In the genomic region with DNA sequence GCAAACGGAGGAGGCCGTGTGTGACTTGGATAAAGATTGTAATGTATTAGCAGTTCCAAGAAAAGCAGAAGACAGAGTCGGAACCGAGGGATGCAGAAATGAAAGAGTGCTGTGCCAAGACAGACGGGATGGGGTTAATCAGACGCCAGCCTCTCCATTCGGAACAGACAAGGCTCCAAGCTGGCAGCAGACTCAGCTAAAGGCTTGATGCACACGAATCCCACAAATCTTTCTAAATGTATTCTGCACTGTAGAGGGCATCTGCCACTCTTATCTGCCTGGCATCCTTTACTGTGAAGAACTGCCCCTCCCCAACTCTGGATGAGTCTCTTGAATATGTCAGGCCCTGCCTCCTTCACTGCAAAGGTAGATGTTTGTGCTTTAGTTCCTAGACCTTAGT, we compare ENCODE assay signal across 29 mouse cellular contexts. TPM values are rescaled to one million over a fixed set of nuclear protein-coding genes. Genes with fewer than 3 reads are reported as not detected.
DNase-seq lines count a peak whose midpoint lies in the region; ATAC-seq and TF ChIP-seq lines count a peak whose summit lies in the region.
"Had no signal": no experiment of that assay in that cellular context is flagged by ENCODE, and none has a peak within 500 bp of the region (broad histone marks: within the 10 kb centered on the region; RNA-seq: fewer than 3 reads in every experiment).

No protein-coding gene starts in this region.

- H3K27me3 ChIP-seq in forebrain, embryonic 13.5 days, result no peaks in the 10 kb centered on the region
- H3K27me3 ChIP-seq in forebrain, embryonic 12.5 days, result no peaks in the 10 kb centered on the region
- H3K27me3 ChIP-seq in midbrain, postnatal 0 days (ENCODE audit: insufficient read depth, low read length), result no peaks in the 10 kb centered on the region
- no peaks in the 10 kb centered on the region for H3K27me3 ChIP-seq in midbrain, embryonic 16.5 days (ENCODE audit: control insufficient read depth, insufficient read depth, low read depth, low read length)
- H3K27me3 ChIP-seq in forebrain, postnatal 0 days (ENCODE audit: insufficient read depth, low read length), result no peaks in the 10 kb centered on the region
- H3K27me3 ChIP-seq: heart, embryonic 15.5 days; liver, embryonic 15.5 days; lung, embryonic 15.5 days; neural tube, embryonic 13.5 days had no signal

- no peak for TF ChIP-seq CTCF in midbrain, postnatal 0 days (IDR thresholded peaks at IDR 0.05)
- no peak for TF ChIP-seq CTCF in forebrain, postnatal 0 days (IDR thresholded peaks at IDR 0.05; ENCODE audit: low read depth)

- H3K36me3 ChIP-seq in forebrain, embryonic 13.5 days (ENCODE audit: poor library complexity, severe bottlenecking), result no peaks in the 10 kb centered on the region
- H3K36me3 ChIP-seq in forebrain, embryonic 12.5 days (replicated peaks), result no peaks in the 10 kb centered on the region
- no peaks in the 10 kb centered on the region for H3K36me3 ChIP-seq in midbrain, postnatal 0 days (ENCODE audit: insufficient read depth, low read length)
- H3K36me3 ChIP-seq in midbrain, embryonic 16.5 days (ENCODE audit: control insufficient read depth, insufficient read depth, low read length), result no peaks in the 10 kb centered on the region
- no peaks in the 10 kb centered on the region for H3K36me3 ChIP-seq in forebrain, postnatal 0 days (ENCODE audit: insufficient read depth)
- H3K36me3 ChIP-seq: embryonic facial prominence, embryonic 10.5 days; heart, embryonic 15.5 days; limb, embryonic 10.5 days; liver, embryonic 15.5 days; lung, embryonic 15.5 days; neural tube, embryonic 13.5 days had no signal

- peak; percentile 16 for DNase-seq in midbrain, postnatal 0 days (ENCODE audit: low spot score)
- peak; percentile 87 for DNase-seq in forebrain, postnatal 0 days
- peak; percentile 24 to 35 for DNase-seq in layer of hippocampus, postnatal 36 days
- no peak for DNase-seq in thymus, postnatal 14 days
- DNase-seq: adrenal gland, postnatal 25 days; cerebellum, adult 18-20 months; gastrocnemius, postnatal 36 days; heart, adult 2 months; heart, postnatal 4 days; kidney, adult 18-20 months; kidney, postnatal 4 days; liver; lung, postnatal 36 days; midbrain, embryonic 14.5 days; thymus, adult 2 months had no signal

- no peaks in the 10 kb centered on the region for H3K9me3 ChIP-seq in forebrain, embryonic 13.5 days (replicated peaks)
- no peaks in the 10 kb centered on the region for H3K9me3 ChIP-seq in forebrain, embryonic 12.5 days
- H3K9me3 ChIP-seq in midbrain, postnatal 0 days (ENCODE audit: low read length), result no peaks in the 10 kb centered on the region
- no peaks in the 10 kb centered on the region for H3K9me3 ChIP-seq in midbrain, embryonic 16.5 days (replicated peaks; ENCODE audit: control insufficient read depth, low read length, poor library complexity, severe bottlenecking)
- no peaks in the 10 kb centered on the region for H3K9me3 ChIP-seq in forebrain, postnatal 0 days (ENCODE audit: low read length)
- H3K9me3 ChIP-seq: embryonic facial prominence, embryonic 10.5 days; heart, embryonic 15.5 days; limb, embryonic 10.5 days; liver, embryonic 15.5 days; lung, embryonic 15.5 days; neural tube, embryonic 13.5 days had no signal

- 77% methylated on average over 8 of the region's 8 CpGs for WGBS in forebrain, embryonic 13.5 days
- WGBS in forebrain, embryonic 12.5 days, result 89% methylated on average over 8 of the region's 8 CpGs
- 71% methylated on average over 8 of the region's 8 CpGs for WGBS in midbrain, postnatal 0 days
- WGBS in midbrain, embryonic 16.5 days, result 81% methylated on average over 8 of the region's 8 CpGs
- WGBS in forebrain, postnatal 0 days, result 48% methylated on average over 8 of the region's 8 CpGs

- no peak overlapping the region for H3K4me2 ChIP-seq in forebrain, embryonic 13.5 days
- no peak overlapping the region for H3K4me2 ChIP-seq in forebrain, embryonic 12.5 days
- no peak overlapping the region for H3K4me2 ChIP-seq in midbrain, postnatal 0 days (ENCODE audit: low read depth, low read length, poor library complexity, severe bottlenecking)
- no peak overlapping the region for H3K4me2 ChIP-seq in midbrain, embryonic 16.5 days (ENCODE audit: low read length)
- no peak overlapping the region for H3K4me2 ChIP-seq in forebrain, postnatal 0 days (ENCODE audit: low read depth)
- H3K4me2 ChIP-seq: heart, embryonic 15.5 days; hindbrain, embryonic 14.5 days; liver, embryonic 15.5 days; lung, embryonic 15.5 days; neural tube, embryonic 13.5 days had no signal

- no peak overlapping the region for H3K27ac ChIP-seq in forebrain, embryonic 13.5 days
- no peak overlapping the region for H3K27ac ChIP-seq in forebrain, embryonic 12.5 days
- no peak overlapping the region for H3K27ac ChIP-seq in midbrain, postnatal 0 days (ENCODE audit: low read depth, low read length)
- no peak overlapping the region for H3K27ac ChIP-seq in midbrain, embryonic 16.5 days (ENCODE audit: low read length)
- H3K27ac ChIP-seq in forebrain, postnatal 0 days (ENCODE audit: low read depth, low read length), result peak overlapping the region; percentile 60; the same call in 1 of the 2 replicates
- H3K27ac ChIP-seq: embryonic facial prominence, embryonic 10.5 days; heart, adult 2 months; heart, embryonic 15.5 days; hindbrain, embryonic 14.5 days; limb, embryonic 10.5 days; liver, embryonic 15.5 days; lung, embryonic 15.5 days; neural tube, embryonic 13.5 days; stomach, postnatal 0 days had no signal

- H3K4me1 ChIP-seq in forebrain, embryonic 13.5 days, result 0 out of 2 replicates have a peak, but pooled peaks cover 5% of the 10 kb centered on the region
- no peaks in the 10 kb centered on the region; the same call in 1 of the 2 replicates for H3K4me1 ChIP-seq in forebrain, embryonic 12.5 days
- H3K4me1 ChIP-seq in midbrain, postnatal 0 days (ENCODE audit: insufficient read depth, low read length), result no peaks in the 10 kb centered on the region
- 0 out of 2 replicates have a peak, but pooled peaks cover 3% of the 10 kb centered on the region for H3K4me1 ChIP-seq in midbrain, embryonic 16.5 days (ENCODE audit: control insufficient read depth, insufficient read depth, low read length)
- H3K4me1 ChIP-seq in forebrain, postnatal 0 days (ENCODE audit: insufficient read depth), result no peaks in the 10 kb centered on the region; the same call in 1 of the 2 replicates
- H3K4me1 ChIP-seq: liver, embryonic 15.5 days had no signal

- H3K4me3 ChIP-seq in forebrain, embryonic 13.5 days, result no peak overlapping the region
- H3K4me3 ChIP-seq in forebrain, embryonic 12.5 days (replicated peaks), result no peak overlapping the region
- H3K4me3 ChIP-seq in midbrain, postnatal 0 days (ENCODE audit: low read depth, low read length), result no peak overlapping the region
- no peak overlapping the region for H3K4me3 ChIP-seq in midbrain, embryonic 16.5 days (ENCODE audit: low read depth, low read length)
- H3K4me3 ChIP-seq in forebrain, postnatal 0 days (ENCODE audit: low read depth, low read length), result no peak overlapping the region
- H3K4me3 ChIP-seq: embryonic facial prominence, embryonic 10.5 days; heart, adult 2 months; heart, embryonic 15.5 days; limb, embryonic 10.5 days; liver, embryonic 15.5 days; lung, embryonic 15.5 days; myocyte; neural tube, embryonic 13.5 days had no signal

- peak; percentile 84 for ATAC-seq in forebrain, embryonic 13.5 days
- no peak for ATAC-seq in forebrain, embryonic 12.5 days (ENCODE audit: low FRiP score)
- ATAC-seq in midbrain, postnatal 0 days (ENCODE audit: low FRiP score), result no peak
- no peak for ATAC-seq in midbrain, embryonic 16.5 days
- ATAC-seq in forebrain, postnatal 0 days, result peak; percentile 89
- ATAC-seq: CD4-positive, CD25-positive, alpha-beta regulatory T cell, adult 4 months; inflammation-experienced regulatory T-cells, adult 6 months had no signal

- H3K9ac ChIP-seq in forebrain, embryonic 13.5 days, result no peak overlapping the region
- H3K9ac ChIP-seq in forebrain, embryonic 12.5 days, result no peak overlapping the region
- no peak overlapping the region for H3K9ac ChIP-seq in midbrain, postnatal 0 days (replicated peaks; ENCODE audit: low read length, poor library complexity, severe bottlenecking)
- H3K9ac ChIP-seq in midbrain, embryonic 16.5 days (ENCODE audit: low read depth, low read length), result no peak overlapping the region
- no peak overlapping the region for H3K9ac ChIP-seq in forebrain, postnatal 0 days
- H3K9ac ChIP-seq: heart, embryonic 15.5 days; hindbrain, embryonic 14.5 days; liver, embryonic 15.5 days; lung, embryonic 15.5 days; neural tube, embryonic 13.5 days had no signal

RNA-seq across cellular contexts. Expression of a gene that starts 45.2 kb away (rescaled TPM):
- polyA plus RNA-seq in forebrain, embryonic 13.5 days (2015; fragmentation: Nextera tagmentation; extraction: Ambion mirVana), result 10.7 and 11.3 TPM in 2 replicates
- polyA plus RNA-seq in forebrain, embryonic 12.5 days (2016; fragmentation: Nextera tagmentation; extraction: Ambion mirVana), result 11.0 and 11.5 TPM in 2 replicates
- total RNA-seq in midbrain, postnatal 0 days (2014; rRNA removed), result 51.4 and 73.4 TPM in 2 replicates
- polyA plus RNA-seq in midbrain, postnatal 0 days (2015; fragmentation: Nextera tagmentation; extraction: Ambion mirVana), result 8.9 and 9.6 TPM in 2 replicates
- 12.3 and 13.3 TPM in 2 replicates for polyA plus RNA-seq in midbrain, embryonic 16.5 days (2015; fragmentation: Nextera tagmentation; extraction: Ambion mirVana)
- 52.9 and 57.1 TPM in 2 replicates for total RNA-seq in forebrain, postnatal 0 days (2014; rRNA removed)
- polyA plus RNA-seq in forebrain, postnatal 0 days (2015; fragmentation: Nextera tagmentation; extraction: Ambion mirVana), result 9.6 and 11.4 TPM in 2 replicates
- 10 to 100 TPM; 52.6 to 53.9 TPM for total RNA-seq in layer of hippocampus, postnatal 36 days (2021)

Comparison
In these comparisons a context has a peak if more than half of its experiments do, and no peak if none do; other contexts are left out.
1. ATAC-seq: peak in forebrain, embryonic 13.5 days (single experiment) and forebrain, postnatal 0 days (single experiment); none in forebrain, embryonic 12.5 days (single experiment), midbrain, postnatal 0 days (single experiment) and midbrain, embryonic 16.5 days (single experiment).